Mouse (Mus musculus) hindbrain, embryonic 15.5 days (tissue): ENCODE measurements at regions not wholly inside any gene's neighbourhood (a gene's known extent, or its start where the extent isn't known, plus 50 kb on each side); places are given as distances from the start of the nearest gene placed in this dataset.

Source experiments
- ATAC-seq: fragments of 200-750 bp; cut with Nextera tagmentation; 2 replicates; pipeline ENCODE4 v1.8.0; 2017; ENCODE audit warnings: low read depth, moderate number of reproducible peaks, moderate TSS enrichment; ENCODE audit not compliant: low FRiP score
- H3K27ac ChIP-seq: fragments of 300-500 bp; sonication (generic); replicated peaks from 2 replicates; pipeline ENCODE4 v1.5.1; 2015; ENCODE audit warnings: mild to moderate bottlenecking, inconsistent platforms
- H3K27me3 ChIP-seq: fragments of 300-500 bp; sonication (generic); 2 replicates; pipeline ENCODE4 v1.6.1; 2015; ENCODE audit warnings: control low read depth, inconsistent platforms
- H3K36me3 ChIP-seq: fragments of 300-500 bp; sonication (generic); 2 replicates; pipeline ENCODE4 v1.6.1; 2015; ENCODE audit warnings: control low read depth, inconsistent platforms
- H3K4me1 ChIP-seq: fragments of 300-500 bp; sonication (generic); replicated peaks from 2 replicates; pipeline ENCODE4 v1.6.1; 2015; ENCODE audit warnings: control low read depth, inconsistent platforms
- H3K4me2 ChIP-seq: fragments of 300-500 bp; sonication (generic); 2 replicates; pipeline ENCODE4 v1.6.1; 2015; ENCODE audit warnings: moderate library complexity, mild to moderate bottlenecking, inconsistent platforms
- H3K4me3 ChIP-seq: fragments of 300-500 bp; sonication (generic); 2 replicates; pipeline ENCODE4 v1.5.1; 2015; ENCODE audit warnings: mild to moderate bottlenecking, inconsistent platforms
- H3K9ac ChIP-seq: fragments of 300-500 bp; sonication (generic); 2 replicates; pipeline ENCODE4 v1.6.1; 2015; ENCODE audit warnings: inconsistent platforms
- H3K9me3 ChIP-seq: fragments of 300-500 bp; sonication (generic); 2 replicates; pipeline ENCODE4 v1.6.1; 2016; ENCODE audit warnings: control low read depth, inconsistent platforms
- WGBS: fragments of 180-500 bp; shearing (Covaris S2); methylation state at CpG from one replicate; pipeline ENCODE4 v1.1.7; 2015; 5-methylcytosine and 5-hydroxymethylcytosine counted together

DNA sequence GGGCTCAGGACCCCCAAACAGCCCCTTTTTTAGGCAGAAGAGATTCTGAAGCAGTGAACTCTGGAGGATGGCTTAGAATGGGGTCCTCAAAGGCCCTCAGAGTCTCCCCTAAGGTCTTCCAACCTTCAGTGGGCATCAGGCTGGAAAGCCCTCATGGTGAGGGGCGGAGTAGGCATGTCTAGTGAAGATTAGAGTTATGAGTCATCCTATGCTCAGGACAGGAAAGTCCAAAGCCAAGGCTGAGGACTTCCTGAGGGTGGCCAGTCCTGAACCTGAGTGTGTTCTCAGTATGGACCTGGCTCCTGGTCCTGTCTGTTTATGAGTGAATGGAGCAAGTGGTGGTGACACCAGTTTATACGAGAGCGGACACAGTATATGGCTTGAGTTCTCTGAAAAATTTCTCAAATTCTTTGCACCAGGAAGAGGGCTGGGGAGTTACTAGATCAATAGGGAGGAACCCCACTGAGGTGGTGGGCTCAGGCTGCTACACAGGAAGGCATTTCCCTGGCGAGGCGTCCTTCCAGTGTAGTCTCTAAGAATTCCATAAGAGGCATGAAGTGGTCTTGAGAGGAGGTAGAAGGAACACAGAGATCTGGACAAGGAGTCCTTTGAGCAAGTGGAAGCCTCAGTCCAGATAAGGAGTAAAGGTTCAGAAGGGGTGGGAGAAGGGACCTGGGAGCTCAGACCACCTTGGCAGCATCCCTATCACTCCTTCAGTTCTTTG is 266.2 kb downstream of the Cyp26b1 start:
- no peaks in the 10 kb centered on the region for H3K9me3 ChIP-seq
- no peak for ATAC-seq
- H3K27ac ChIP-seq, result no peak overlapping the region
- WGBS, result 72% methylated on average over 5 of the region's 5 CpGs
- H3K36me3 ChIP-seq, result no peaks in the 10 kb centered on the region
- H3K9ac ChIP-seq, result no peak overlapping the region
- H3K27me3 ChIP-seq, result no peaks in the 10 kb centered on the region
- no peak overlapping the region for H3K4me2 ChIP-seq
- no peak overlapping the region for H3K4me3 ChIP-seq
- H3K4me1 ChIP-seq, result no peaks in the 10 kb centered on the region

GRCm38 (mm10) chr6:84325384-84326114 is 268.2 kb downstream of the Cyp26b1 start:
- Histone ChIP-seq H3K27ac (no peak overlapping the region), H3K9me3 (no peaks in the 10 kb centered on the region), H3K4me1 (no peaks in the 10 kb centered on the region), H3K27me3 (no peaks in the 10 kb centered on the region), H3K4me3 (no peak overlapping the region), H3K4me2 (no peak overlapping the region), H3K9ac (no peak overlapping the region), H3K36me3 (no peaks in the 10 kb centered on the region)
- no peak for ATAC-seq
- WGBS, result 82% methylated on average over 5 of the region's 5 CpGs

DNA sequence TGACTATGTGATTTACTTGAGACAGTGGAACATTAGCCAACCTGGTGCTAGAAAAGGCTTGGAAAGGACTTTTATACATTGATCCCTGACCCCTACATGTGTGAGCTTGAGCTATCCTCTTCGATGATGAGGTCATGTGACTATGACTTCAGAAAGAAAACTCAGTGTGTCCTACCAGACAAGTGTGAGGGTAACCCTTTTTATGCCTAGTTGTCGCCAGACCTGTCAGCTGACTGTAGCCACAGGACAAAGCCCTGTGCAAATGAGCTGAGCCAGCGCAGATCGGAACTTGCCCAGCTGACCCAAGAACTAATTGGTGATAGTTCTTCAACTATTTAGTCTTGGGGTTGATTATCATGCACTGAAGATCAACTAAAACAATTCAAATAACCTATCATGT is 269.5 kb downstream of the Cyp26b1 start:
- WGBS, result 91% methylated on average over 4 of the region's 4 CpGs
- ATAC-seq, result no peak
- H3K4me3 ChIP-seq, result no peak overlapping the region
- H3K9me3 ChIP-seq, result no peaks in the 10 kb centered on the region
- H3K4me2 ChIP-seq, result no peak overlapping the region
- H3K27ac ChIP-seq, result no peak overlapping the region
- no peaks in the 10 kb centered on the region for H3K36me3 ChIP-seq
- H3K9ac ChIP-seq, result no peak overlapping the region
- no peaks in the 10 kb centered on the region for H3K27me3 ChIP-seq
- H3K4me1 ChIP-seq, result 0 out of 2 replicates have a peak, but pooled peaks cover under 1% of the 10 kb centered on the region

- Histone ChIP-seq H3K4me1 (peaks cover 8% of the 10 kb centered on the region; the same call in 1 of the 2 replicates), H3K4me2 (no peak overlapping the region), H3K4me3 (no peak overlapping the region), H3K36me3 (no peaks in the 10 kb centered on the region), H3K27ac (no peak overlapping the region), H3K9ac (no peak overlapping the region), H3K9me3 (no peaks in the 10 kb centered on the region), H3K27me3 (no peaks in the 10 kb centered on the region)
- ATAC-seq, result no peak
- WGBS, result 84% methylated on average over 4 of the region's 4 CpGs
Observed at GRCm38 (mm10) chr6:84322528-84322927, 271.2 kb downstream of the Cyp26b1 start.

DNA sequence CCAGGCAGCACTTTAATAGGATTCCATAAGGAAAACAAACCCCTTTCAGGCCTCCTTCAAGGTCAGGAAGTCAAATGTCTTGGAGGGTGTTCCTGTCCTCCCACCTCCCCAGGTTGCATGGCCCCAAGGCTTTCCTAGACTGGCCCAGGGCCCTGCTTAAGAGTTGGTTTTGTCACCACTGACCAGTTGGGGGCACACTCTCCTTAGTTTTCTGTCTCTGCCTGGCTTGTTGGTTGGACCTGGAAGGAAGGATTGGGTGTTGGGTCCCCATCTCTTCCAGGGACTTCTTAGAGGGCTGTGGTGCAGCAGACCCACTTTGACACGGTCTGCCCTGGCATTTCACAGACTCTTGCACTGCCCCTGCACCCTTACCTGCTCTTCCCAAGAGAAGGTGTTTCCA is 273.1 kb downstream of the Cyp26b1 start:
- 57% methylated on average over 1 of the region's 1 CpGs for WGBS
- ATAC-seq, result no peak
- no peaks in the 10 kb centered on the region for H3K9me3 ChIP-seq

GRCm38 (mm10) chr6:84318774-84319173 is 274.9 kb downstream of the Cyp26b1 start:
- Histone ChIP-seq H3K4me1 (peaks cover 8% of the 10 kb centered on the region; the same call in 1 of the 2 replicates), H3K27me3 (0 out of 2 replicates have a peak, but pooled peaks cover 2% of the 10 kb centered on the region), H3K9ac (no peak overlapping the region), H3K9me3 (no peaks in the 10 kb centered on the region), H3K27ac (no peak overlapping the region), H3K4me2 (no peak overlapping the region), H3K36me3 (no peaks in the 10 kb centered on the region), H3K4me3 (no peak overlapping the region)
- WGBS, result 12% methylated on average over 4 of the region's 4 CpGs
- no peak for ATAC-seq

More for the DNA sequence above, 273.1 kb downstream of the Cyp26b1 start:
- Histone ChIP-seq H3K27me3 (no peaks in the 10 kb centered on the region), H3K27ac (no peak overlapping the region), H3K4me3 (no peak overlapping the region), H3K9ac (no peak overlapping the region), H3K4me2 (no peak overlapping the region), H3K36me3 (no peaks in the 10 kb centered on the region), H3K4me1 (peaks cover 8% of the 10 kb centered on the region; the same call in 1 of the 2 replicates)

DNA sequence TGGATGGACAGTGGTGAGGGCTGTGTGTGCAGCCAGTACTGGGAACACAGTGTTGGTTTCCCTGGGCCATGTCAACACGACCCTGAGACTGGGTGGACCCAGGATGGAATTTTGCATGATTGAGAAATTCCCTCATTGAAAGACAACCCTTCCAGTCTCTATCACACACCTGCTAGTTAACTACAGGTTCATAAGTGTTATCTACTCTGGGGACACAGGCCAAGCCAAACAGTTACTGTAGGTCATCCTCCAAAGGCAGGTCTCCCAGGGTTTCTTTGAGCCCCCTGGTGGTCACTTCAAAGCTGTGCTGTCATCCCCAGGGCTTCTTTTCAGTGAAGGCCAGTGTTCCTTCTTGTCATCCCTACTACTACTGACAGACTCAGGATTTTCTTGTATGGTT is 276.7 kb downstream of the Cyp26b1 start:
- H3K27ac ChIP-seq, result no peak overlapping the region
- H3K4me2 ChIP-seq, result no peak overlapping the region
- H3K9ac ChIP-seq, result no peak overlapping the region
- peaks cover 8% of the 10 kb centered on the region; the same call in 1 of the 2 replicates for H3K4me1 ChIP-seq
- no peak for ATAC-seq
- no peak overlapping the region for H3K4me3 ChIP-seq
- H3K9me3 ChIP-seq, result no peaks in the 10 kb centered on the region
- no peaks in the 10 kb centered on the region for H3K36me3 ChIP-seq
- 0 out of 2 replicates have a peak, but pooled peaks cover 2% of the 10 kb centered on the region for H3K27me3 ChIP-seq
- 88% methylated on average over 1 of the region's 1 CpGs for WGBS

- WGBS, result 89% methylated on average over 8 of the region's 8 CpGs
- no peaks in the 10 kb centered on the region for H3K9me3 ChIP-seq
- H3K27me3 ChIP-seq, result 0 out of 2 replicates have a peak, but pooled peaks cover 2% of the 10 kb centered on the region
- no peaks in the 10 kb centered on the region for H3K36me3 ChIP-seq
- H3K4me1 ChIP-seq, result peaks cover 8% of the 10 kb centered on the region; the same call in 1 of the 2 replicates
- H3K4me3 ChIP-seq, result no peak overlapping the region
- H3K27ac ChIP-seq, result no peak overlapping the region
- H3K9ac ChIP-seq, result no peak overlapping the region
- H3K4me2 ChIP-seq, result no peak overlapping the region
- no peak for ATAC-seq
Observed at GRCm38 (mm10) chr6:84315175-84315912, 278.4 kb downstream of the Cyp26b1 start.

DNA sequence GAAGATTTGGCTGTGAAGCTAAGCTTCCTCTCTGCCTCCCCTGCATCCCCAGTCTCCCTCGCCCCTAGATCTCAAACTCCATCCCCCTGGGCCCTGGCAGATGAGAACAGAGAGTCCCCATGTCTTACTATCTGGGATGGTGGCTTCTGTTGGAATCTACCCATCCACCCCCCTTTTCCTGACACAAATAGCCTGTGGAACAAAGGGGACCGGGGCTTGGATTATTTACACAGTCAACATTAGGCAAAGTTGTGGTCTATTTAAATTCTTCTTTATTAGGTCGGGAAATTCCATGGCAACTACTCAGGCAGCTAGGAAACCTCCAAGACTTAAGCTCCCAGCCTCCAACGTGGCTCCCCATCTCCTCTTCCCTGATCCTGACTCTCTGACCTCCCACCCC is 279.9 kb downstream of the Cyp26b1 start:
- no peak for ATAC-seq
- Histone ChIP-seq H3K4me2 (no peak overlapping the region), H3K4me3 (no peak overlapping the region), H3K9ac (no peak overlapping the region), H3K27me3 (0 out of 2 replicates have a peak, but pooled peaks cover 2% of the 10 kb centered on the region), H3K36me3 (no peaks in the 10 kb centered on the region), H3K4me1 (peaks cover 4% of the 10 kb centered on the region; the same call in 1 of the 2 replicates), H3K27ac (no peak overlapping the region), H3K9me3 (no peaks in the 10 kb centered on the region)
- 14% methylated on average over 4 of the region's 4 CpGs for WGBS

GRCm38 (mm10) chr6:84310635-84311241 is 283.0 kb downstream of the Cyp26b1 start:
- no peaks in the 10 kb centered on the region for H3K4me1 ChIP-seq
- H3K27ac ChIP-seq, result no peak overlapping the region
- ATAC-seq, result no peak; the same call in 1 of the 2 replicates
- 60% methylated on average over 9 of the region's 9 CpGs for WGBS
- H3K27me3 ChIP-seq, result 0 out of 2 replicates have a peak, but pooled peaks cover 2% of the 10 kb centered on the region
- no peak overlapping the region for H3K9ac ChIP-seq
- H3K36me3 ChIP-seq, result no peaks in the 10 kb centered on the region
- no peak overlapping the region for H3K4me2 ChIP-seq
- no peak overlapping the region for H3K4me3 ChIP-seq
- no peaks in the 10 kb centered on the region for H3K9me3 ChIP-seq

GRCm38 (mm10) chr6:84307556-84307955 is 286.2 kb downstream of the Cyp26b1 start:
- ATAC-seq, result no peak
- Histone ChIP-seq H3K9me3 (no peaks in the 10 kb centered on the region), H3K4me2 (no peak overlapping the region), H3K27ac (no peak overlapping the region), H3K36me3 (no peaks in the 10 kb centered on the region), H3K4me3 (no peak overlapping the region), H3K4me1 (no peaks in the 10 kb centered on the region), H3K27me3 (no peaks in the 10 kb centered on the region), H3K9ac (no peak overlapping the region)
- 87% methylated on average over 3 of the region's 3 CpGs for WGBS
